Mouse (Mus musculus): ENCODE measurements around the gene Olfr223. TPM values are rescaled to one million over a fixed set of nuclear protein-coding genes. Genes with fewer than 3 reads are reported as not detected.

The Olfr223 gene
- not detected in 2 replicates for polyA plus RNA-seq (2012; rRNA removed)

DNA sequence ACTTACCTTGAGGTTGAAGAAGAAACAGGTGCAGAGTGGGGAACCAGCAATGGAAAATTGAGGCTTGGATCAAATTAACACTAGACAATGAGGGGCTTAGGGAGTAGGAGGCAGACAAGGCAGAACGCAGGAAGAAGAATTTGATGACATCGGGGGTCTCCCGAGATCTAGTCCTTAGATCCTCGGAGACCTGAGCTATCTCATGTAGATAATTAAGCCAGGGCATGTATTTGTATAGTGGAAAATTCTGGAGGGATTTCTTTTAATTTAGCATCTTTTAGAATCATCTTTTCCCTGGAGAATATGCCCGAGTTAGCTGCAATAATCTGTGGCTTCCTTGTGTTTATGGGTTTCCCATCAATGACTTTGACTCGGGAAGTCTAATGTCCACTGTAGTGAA lies at the start of gene Olfr223:
Gene Olfr223 (minus strand): TSS at position 101 of the 400 bp plus-strand sequence.

DNA sequence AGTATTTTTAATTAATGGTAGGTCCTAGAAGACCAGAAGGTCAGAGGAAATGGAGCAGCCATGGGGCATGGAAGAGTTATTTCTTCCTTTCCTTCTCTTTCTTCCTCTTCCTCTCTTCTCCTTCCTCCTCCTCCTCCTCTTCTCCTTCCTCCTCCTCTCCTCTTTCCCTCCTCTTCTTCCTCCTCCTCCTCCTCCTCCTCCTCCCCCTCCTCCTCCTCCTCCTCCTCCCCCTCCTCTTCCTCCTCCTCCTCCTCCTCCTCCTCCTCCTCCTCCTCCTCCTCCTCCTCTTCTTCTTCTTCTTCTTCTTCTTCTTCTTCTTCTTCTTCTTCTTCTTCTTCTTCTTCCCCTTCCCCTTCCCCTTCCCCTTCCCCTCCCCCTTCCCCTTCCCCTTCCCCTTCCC lies 17.0 kb downstream of the Olfr223 start, which contains the start of gene Olfr222:
Gene Olfr222 (minus strand): TSS at position 101 of the 400 bp plus-strand sequence.

DNA sequence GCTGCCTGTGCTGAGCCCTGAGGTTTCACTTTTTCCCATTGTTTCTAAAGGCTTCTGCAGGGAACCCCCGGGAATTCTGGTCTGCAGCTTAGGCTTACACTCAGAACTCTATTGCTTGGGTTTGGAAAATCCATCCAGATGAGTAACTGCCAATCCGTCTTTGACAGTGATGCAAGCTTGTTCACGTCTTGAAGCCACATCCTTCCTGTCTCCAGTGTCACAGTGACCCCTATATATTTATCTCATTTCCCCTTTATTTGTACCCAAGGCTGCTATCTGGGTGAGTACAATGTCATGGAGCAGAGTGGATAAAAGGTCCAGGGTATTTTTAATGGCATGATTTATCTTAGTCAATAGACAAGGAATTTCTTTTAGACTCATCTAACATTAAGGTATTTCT lies 51.8 kb downstream of the Olfr223 start, which contains the start of gene Nlrp3:
Gene Nlrp3 (plus strand): TSS at position 245 of the 400 bp plus-strand sequence.

Other genes starting within 250 kb of the Olfr223 start
- gene Prss38, start 217.6 kb downstream of the Olfr223 start, polyA plus RNA-seq (2012; rRNA removed): not detected in 2 replicates
- gene Jmjd4, start 143.2 kb downstream of the Olfr223 start, polyA plus RNA-seq (2012; rRNA removed): 3.7 and 4.3 TPM in 2 replicates
- gene Snap47, start 142.1 kb downstream of the Olfr223 start, polyA plus RNA-seq (2012; rRNA removed): 25.8 and 30.7 TPM in 2 replicates
- gene Zfp867, start 120.8 kb downstream of the Olfr223 start, polyA plus RNA-seq (2012; rRNA removed): 0.14 and 0.21 TPM in 2 replicates
- gene Zkscan17, start 66.5 kb downstream of the Olfr223 start, polyA plus RNA-seq (2012; rRNA removed): 6.5 and 10.6 TPM in 2 replicates
- gene Nlrp3, start 51.7 kb downstream of the Olfr223 start, polyA plus RNA-seq (2012; rRNA removed): 0.19 and 0.21 TPM in 2 replicates
- not detected in 2 replicates for gene Olfr222, start 17.1 kb downstream of the Olfr223 start, polyA plus RNA-seq (2012; rRNA removed)
- 90.4 and 97.4 TPM in 2 replicates for gene Mprip, start 68.0 kb upstream of the Olfr223 start, polyA plus RNA-seq (2012; rRNA removed)
- 1.2 TPM in 2 replicates for gene Pld6, start 194.4 kb upstream of the Olfr223 start, polyA plus RNA-seq (2012; rRNA removed)
- 31.9 and 36.8 TPM in 2 replicates for gene Flcn, start 216.7 kb upstream of the Olfr223 start, polyA plus RNA-seq (2012; rRNA removed)
- 22.6 and 25.4 TPM in 2 replicates for gene Nt5m, start 246.2 kb upstream of the Olfr223 start, polyA plus RNA-seq (2012; rRNA removed)
- 13.7 and 14.4 TPM in 2 replicates for gene Cops3, start 246.5 kb upstream of the Olfr223 start, polyA plus RNA-seq (2012; rRNA removed)